Mouse (Mus musculus): ENCODE measurements around the gene 1520401A03Rik. TPM values are rescaled to one million over a fixed set of nuclear protein-coding genes. Genes with fewer than 3 reads are reported as not detected.

The 1520401A03Rik gene
- total RNA-seq, 2 experiments from 2014 or later, result 0.23 to 0.32 TPM

GRCm38 (mm10) chr17:23725999-23726757 is 3.6 kb upstream of the 1520401A03Rik start, which contains the start of gene Pkmyt1:
Gene Pkmyt1, plus strand, starts transcription at chr17:23726336.
- intact Hi-C loops (cut with DNase I), result no loop called here
- H3K4me3 ChIP-seq, result peak within 1 kb of the TSS; percentile 93
- peak; percentile 92 to 94 for DNase-seq (ENCODE audit: extremely low spot score in 1 of 2, low spot score in 2 of 2)
- peak within 1 kb of the TSS; percentile 83 for H3K27ac ChIP-seq
- TF ChIP-seq CTCF (IDR thresholded peaks at IDR 0.05), result no peak; the same call in 1 of the 2 replicates

GRCm38 (mm10) chr17:23725477-23725876 is 2.9 kb upstream of the 1520401A03Rik start:
- peak overlapping the region; percentile 82 for H3K27ac ChIP-seq
- no peak for DNase-seq (ENCODE audit: extremely low spot score in 1 of 2, low spot score in 2 of 2)
- H3K4me3 ChIP-seq, result peak overlapping the region; percentile 93
- TF ChIP-seq CTCF (IDR thresholded peaks at IDR 0.05), result no peak
- intact Hi-C loops (cut with DNase I), result no loop called here

GRCm38 (mm10) chr17:23721886-23722285 is 697 bp downstream of the 1520401A03Rik start:
- Histone ChIP-seq H3K4me3 (no peak overlapping the region), H3K27ac (no peak overlapping the region)
- DNase-seq (ENCODE audit: extremely low spot score in 1 of 2, low spot score in 2 of 2), result no peak
- intact Hi-C loops (cut with DNase I), result no loop called here
- TF ChIP-seq CTCF (IDR thresholded peaks at IDR 0.05), result no peak

- Histone ChIP-seq H3K27ac (no peak overlapping the region), H3K4me3 (no peak overlapping the region)
- DNase-seq (ENCODE audit: extremely low spot score in 1 of 2, low spot score in 2 of 2), result no peak
- intact Hi-C loops (cut with DNase I), result no loop called here
- no peak for TF ChIP-seq CTCF (IDR thresholded peaks at IDR 0.05)
Measured at GRCm38 (mm10) chr17:23719455-23719854, 3.1 kb downstream of the 1520401A03Rik start.

- no peak overlapping the region for H3K27ac ChIP-seq
- DNase-seq (ENCODE audit: extremely low spot score in 1 of 2, low spot score in 2 of 2), result no peak
- TF ChIP-seq CTCF (IDR thresholded peaks at IDR 0.05), result no peak
- H3K4me3 ChIP-seq, result no peak overlapping the region
- intact Hi-C loops (cut with DNase I), result no loop called here
Measured at GRCm38 (mm10) chr17:23717003-23717402, 5.6 kb downstream of the 1520401A03Rik start.

GRCm38 (mm10) chr17:23706212-23706611 is 16.4 kb downstream of the 1520401A03Rik start:
- intact Hi-C loops (cut with DNase I), result loop anchor here (2.0 to 10.0 kb wide), 3 partner anchors 45 to 511 kb away; partner anchors contain the start of genes Bicdl2 and Zfp40

GRCm38 (mm10) chr17:23705525-23706104 is 17.0 kb downstream of the 1520401A03Rik start:
- Histone ChIP-seq H3K27ac (no peak overlapping the region), H3K4me3 (no peak overlapping the region)
- no peak for DNase-seq (ENCODE audit: extremely low spot score in 1 of 2, low spot score in 2 of 2)
- TF ChIP-seq CTCF (IDR thresholded peaks at IDR 0.05), result no peak
- intact Hi-C loops (cut with DNase I), result loop anchor here (2.0 to 10.0 kb wide), 3 partner anchors 45 to 511 kb away; partner anchors contain the start of genes Bicdl2 and Zfp40

More at GRCm38 (mm10) chr17:23706212-23706611, 16.4 kb downstream of the 1520401A03Rik start:
- DNase-seq (ENCODE audit: extremely low spot score in 1 of 2, low spot score in 2 of 2), result peak; percentile 72 to 78
- no peak overlapping the region for H3K4me3 ChIP-seq
- TF ChIP-seq CTCF (IDR thresholded peaks at IDR 0.05), result peak; percentile 98
- no peak overlapping the region for H3K27ac ChIP-seq

- TF ChIP-seq CTCF (IDR thresholded peaks at IDR 0.05), result no peak
- DNase-seq (ENCODE audit: extremely low spot score in 1 of 2, low spot score in 2 of 2), result peak; percentile 20 to 30
- H3K27ac ChIP-seq, result no peak overlapping the region
- no peak overlapping the region for H3K4me3 ChIP-seq
- intact Hi-C loops (cut with DNase I), result loop anchor here (5.0 to 10.0 kb wide), 2 partner anchors 132 to 510 kb away; partner anchors contain the start of gene Zfp40
Measured at GRCm38 (mm10) chr17:23704741-23705140, 17.8 kb downstream of the 1520401A03Rik start.

- H3K27ac ChIP-seq, result no peak overlapping the region
- DNase-seq (ENCODE audit: extremely low spot score in 1 of 2, low spot score in 2 of 2), result no peak
- H3K4me3 ChIP-seq, result no peak overlapping the region
- intact Hi-C loops (cut with DNase I), result loop anchor here (10.0 kb wide), 1 partner anchor 508 kb away; the partner anchor contains the start of gene Zfp40
- TF ChIP-seq CTCF (IDR thresholded peaks at IDR 0.05), result no peak
Measured at GRCm38 (mm10) chr17:23703301-23703700, 19.3 kb downstream of the 1520401A03Rik start.

GRCm38 (mm10) chr17:23700079-23700478 is 22.5 kb downstream of the 1520401A03Rik start:
- H3K4me3 ChIP-seq, result peak overlapping the region; percentile 59
- intact Hi-C loops (cut with DNase I), result loop anchor here (1.0 to 10.0 kb wide), 2 partner anchors 27 to 505 kb away; partner anchors contain the start of genes Hcfc1r1, Thoc6 and Zfp40
- peak; percentile 84 to 88 for DNase-seq (ENCODE audit: extremely low spot score in 1 of 2, low spot score in 2 of 2)
- TF ChIP-seq CTCF (IDR thresholded peaks at IDR 0.05), result peak; percentile 79
- H3K27ac ChIP-seq, result peak overlapping the region; percentile 67; the same call in 1 of the 2 replicates

- H3K4me3 ChIP-seq, result peak overlapping the region; percentile 59
- TF ChIP-seq CTCF (IDR thresholded peaks at IDR 0.05), result no peak
- peak; percentile 38 to 53 for DNase-seq (ENCODE audit: extremely low spot score in 1 of 2, low spot score in 2 of 2)
- intact Hi-C loops (cut with DNase I), result loop anchor here (1.0 to 10.0 kb wide), 2 partner anchors 26 to 505 kb away; partner anchors contain the start of genes Hcfc1r1, Thoc6 and Zfp40
- peak overlapping the region; percentile 67; the same call in 1 of the 2 replicates for H3K27ac ChIP-seq
Measured at GRCm38 (mm10) chr17:23699131-23700077, 23.2 kb downstream of the 1520401A03Rik start.

Measured in left cerebral cortex, adult 2 months (tissue).